Mouse (Mus musculus) intestine, embryonic 15.5 days (tissue): ENCODE data around the gene C1ql1. TPM values are rescaled to one million over a fixed set of nuclear protein-coding genes. Genes with fewer than 3 reads are reported as not detected.

Experiments used
- ATAC-seq: fragments of 200-750 bp; cut with Nextera tagmentation; 2 replicates; pipeline ENCODE4 v1.8.0; 2017; ENCODE audit warnings: moderate TSS enrichment, moderate library complexity
- H3K27ac ChIP-seq: fragments of 300-500 bp; sonication (generic); 2 replicates; pipeline ENCODE4 v1.5.1; 2015; ENCODE audit warnings: mild to moderate bottlenecking, inconsistent platforms
- H3K27me3 ChIP-seq: fragments of 300-500 bp; sonication (generic); replicated peaks from 2 replicates; pipeline ENCODE4 v1.6.1; 2015; ENCODE audit warnings: inconsistent platforms
- H3K36me3 ChIP-seq: fragments of 300-500 bp; sonication (generic); 2 replicates; pipeline ENCODE4 v1.6.1; 2015; ENCODE audit warnings: inconsistent platforms
- H3K4me1 ChIP-seq: fragments of 300-500 bp; sonication (generic); replicated peaks from 2 replicates; pipeline ENCODE4 v1.6.1; 2015; ENCODE audit warnings: inconsistent platforms
- H3K4me2 ChIP-seq: fragments of 300-500 bp; sonication (generic); replicated peaks from 2 replicates; pipeline ENCODE4 v1.6.1; 2015; ENCODE audit warnings: mild to moderate bottlenecking, inconsistent platforms
- H3K4me3 ChIP-seq: fragments of 300-500 bp; sonication (generic); replicated peaks from 2 replicates; pipeline ENCODE4 v1.5.1; 2015; ENCODE audit warnings: inconsistent platforms
- H3K9ac ChIP-seq: fragments of 300-500 bp; sonication (generic); 2 replicates; pipeline ENCODE4 v1.6.1; 2015; ENCODE audit warnings: inconsistent platforms
- H3K9me3 ChIP-seq: fragments of 300-500 bp; sonication (generic); 2 replicates; pipeline ENCODE4 v1.6.1; 2016; ENCODE audit warnings: inconsistent platforms
- WGBS: fragments of 180-500 bp; shearing (Covaris S2); methylation state at CpG from one replicate; pipeline ENCODE4 v1.1.7; 2015; 5-methylcytosine and 5-hydroxymethylcytosine counted together
- polyA plus RNA-seq: library from polyadenylated mRNA; unstranded; fragments of >200 nt; fragmentation: Nextera tagmentation; extraction: Ambion mirVana; gene quantifications from 2 replicates; pipeline ENCODE4 v1.2.1, GENCODE M21; 2015

The C1ql1 gene
- 4.2 and 4.4 TPM in 2 replicates for polyA plus RNA-seq

DNA sequence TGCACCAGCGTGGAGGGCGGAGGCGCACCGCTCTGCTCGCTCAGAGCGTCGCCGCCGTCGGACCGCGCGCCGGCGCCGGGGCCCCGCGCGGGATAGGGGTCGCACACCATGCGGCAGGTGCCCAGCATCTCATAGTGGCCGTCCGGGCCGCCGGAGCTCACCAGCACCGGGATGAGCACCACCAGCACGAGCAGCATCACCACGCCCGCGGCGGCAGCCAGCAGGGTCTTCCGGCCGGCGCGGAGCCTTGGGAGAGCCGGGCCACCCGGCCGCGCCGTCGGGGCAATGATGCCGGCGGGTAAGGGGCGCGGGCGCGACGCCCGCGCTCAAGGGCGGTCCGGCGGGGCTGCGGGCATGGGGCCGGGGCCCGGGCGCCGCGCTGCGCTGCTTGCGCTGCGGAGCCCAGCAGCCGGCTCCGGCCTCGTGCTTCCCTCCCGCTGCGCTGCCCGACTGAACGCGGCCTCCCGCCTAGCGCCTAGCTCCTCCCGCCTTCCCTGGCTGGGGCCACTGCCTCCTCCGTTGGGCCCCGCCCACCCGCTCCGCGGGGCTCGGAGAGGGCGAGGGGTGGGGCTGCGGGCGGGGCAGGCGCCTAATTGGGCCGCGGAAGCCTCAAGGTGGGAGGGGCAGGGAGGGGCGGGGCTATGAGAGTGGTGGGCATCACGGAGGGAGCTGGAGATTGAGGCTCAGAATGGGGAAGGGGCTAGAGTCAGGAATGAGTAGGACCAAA is at the start of gene C1ql1:
C1ql1 (minus strand) TSS at position 424 of the 727 bp plus-strand sequence.
- peak within 1 kb of the TSS; percentile 53 for H3K9ac ChIP-seq
- no peaks in the 10 kb centered on the region for H3K36me3 ChIP-seq
- under 1% methylated on average over 81 of the region's 87 CpGs for WGBS

DNA sequence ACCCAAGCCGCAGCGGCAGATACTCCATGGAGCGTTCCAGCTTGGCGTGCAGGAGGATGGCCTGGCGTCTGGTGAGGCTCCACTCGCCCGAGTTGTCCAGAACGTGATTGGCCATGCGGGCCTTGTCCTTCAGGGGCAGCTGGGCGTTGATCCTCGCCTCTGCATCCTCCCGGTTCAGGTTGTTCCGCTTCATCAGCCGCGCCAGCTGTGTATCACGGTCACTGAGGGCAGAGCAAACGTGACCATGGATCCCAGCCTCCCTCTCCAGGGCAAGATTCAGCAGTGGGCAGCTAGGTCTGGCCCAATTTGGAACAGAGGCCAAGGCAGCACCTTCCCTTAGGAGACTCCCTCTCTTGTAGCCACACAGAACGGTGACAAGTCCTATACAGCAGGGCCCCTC is 48.5 kb upstream of the C1ql1 start:
- H3K27me3 ChIP-seq = peaks cover 18% of the 10 kb centered on the region
- no peak overlapping the region for H3K9ac ChIP-seq
- no peak overlapping the region for H3K4me3 ChIP-seq
- no peak for ATAC-seq
- peaks cover 24% of the 10 kb centered on the region for H3K4me1 ChIP-seq
- no peaks in the 10 kb centered on the region for H3K9me3 ChIP-seq
- H3K4me2 ChIP-seq = no peak overlapping the region
- H3K36me3 ChIP-seq = peaks cover 25% of the 10 kb centered on the region
- 87% methylated on average over 18 of the region's 18 CpGs for WGBS
- H3K27ac ChIP-seq = no peak overlapping the region

More for the DNA sequence above, at the start of gene C1ql1:
- Histone ChIP-seq H3K4me1 (peaks cover 29% of the 10 kb centered on the region), H3K9me3 (no peaks in the 10 kb centered on the region), H3K27ac (no peak within 1 kb of the TSS), H3K27me3 (peaks cover 82% of the 10 kb centered on the region), H3K4me3 (peak within 1 kb of the TSS; percentile 47), H3K4me2 (peak within 1 kb of the TSS; percentile 91)
- ATAC-seq = peak; percentile 95

DNA sequence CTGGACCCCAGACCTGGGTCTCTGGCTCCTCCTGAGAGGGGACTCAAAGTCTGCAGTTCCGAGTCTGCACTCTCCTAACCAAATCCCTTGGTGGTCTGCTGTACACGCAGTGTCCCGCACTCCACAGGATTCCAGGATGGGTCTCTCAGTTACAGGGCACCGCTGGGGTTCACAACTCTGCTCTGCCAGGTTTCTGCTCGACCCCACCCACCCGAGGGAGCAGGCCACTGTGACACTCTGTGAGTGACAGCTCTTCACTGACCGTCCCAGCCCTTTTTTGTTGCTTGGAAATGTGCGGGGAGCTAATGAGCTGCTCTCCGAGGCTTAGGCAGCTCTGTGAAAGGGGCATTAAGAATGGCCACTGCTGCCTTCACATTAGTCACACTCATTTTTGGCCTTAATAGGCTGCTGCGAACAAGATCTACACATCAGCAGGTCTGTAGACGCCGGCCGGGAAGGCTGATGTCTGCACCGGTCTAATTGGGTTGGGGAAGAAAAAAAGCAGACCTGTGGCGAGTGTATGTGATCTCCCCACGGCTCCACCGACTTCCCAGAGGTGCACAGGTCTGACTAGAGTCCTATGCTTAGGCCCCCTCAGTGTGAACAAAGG is 47.0 kb upstream of the C1ql1 start:
- H3K4me3 ChIP-seq = no peak overlapping the region
- H3K27me3 ChIP-seq = peaks cover 24% of the 10 kb centered on the region
- WGBS = 62% methylated on average over 17 of the region's 17 CpGs
- no peak overlapping the region for H3K9ac ChIP-seq
- peak; percentile 17; the same call in 1 of the 2 replicates for ATAC-seq
- H3K27ac ChIP-seq = no peak overlapping the region
- H3K4me1 ChIP-seq = peaks cover 21% of the 10 kb centered on the region
- no peak overlapping the region for H3K4me2 ChIP-seq
- peaks cover 25% of the 10 kb centered on the region for H3K36me3 ChIP-seq
- no peaks in the 10 kb centered on the region for H3K9me3 ChIP-seq

DNA sequence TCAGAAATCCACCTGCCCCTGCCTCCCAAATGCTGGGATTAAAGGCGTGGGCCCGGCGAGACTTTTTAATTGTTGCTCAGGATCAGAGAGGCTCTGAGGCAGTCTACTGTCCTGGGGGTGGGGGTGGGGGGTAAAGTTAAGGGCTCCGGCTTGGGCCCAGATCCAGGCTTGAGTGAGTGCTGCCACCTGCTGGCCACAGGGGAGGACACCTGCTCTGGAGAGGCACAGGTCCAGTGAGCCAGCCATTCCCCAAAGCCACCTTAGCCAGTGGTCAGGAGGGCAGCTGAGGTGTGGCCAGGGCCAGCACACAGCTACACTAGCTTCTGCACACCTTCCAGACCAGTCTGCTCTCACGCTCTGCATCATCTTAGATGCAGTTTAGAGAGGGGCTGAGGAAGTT is 46.5 kb upstream of the C1ql1 start:
- H3K36me3 ChIP-seq = peaks cover 25% of the 10 kb centered on the region
- H3K4me1 ChIP-seq = peaks cover 21% of the 10 kb centered on the region
- no peaks in the 10 kb centered on the region for H3K9me3 ChIP-seq
- WGBS = 8% methylated on average over 5 of the region's 5 CpGs
- H3K27ac ChIP-seq = no peak overlapping the region
- peak; percentile 50; the same call in 1 of the 2 replicates for ATAC-seq
- no peak overlapping the region for H3K4me2 ChIP-seq
- no peak overlapping the region for H3K4me3 ChIP-seq
- peaks cover 24% of the 10 kb centered on the region for H3K27me3 ChIP-seq
- H3K9ac ChIP-seq = no peak overlapping the region

DNA sequence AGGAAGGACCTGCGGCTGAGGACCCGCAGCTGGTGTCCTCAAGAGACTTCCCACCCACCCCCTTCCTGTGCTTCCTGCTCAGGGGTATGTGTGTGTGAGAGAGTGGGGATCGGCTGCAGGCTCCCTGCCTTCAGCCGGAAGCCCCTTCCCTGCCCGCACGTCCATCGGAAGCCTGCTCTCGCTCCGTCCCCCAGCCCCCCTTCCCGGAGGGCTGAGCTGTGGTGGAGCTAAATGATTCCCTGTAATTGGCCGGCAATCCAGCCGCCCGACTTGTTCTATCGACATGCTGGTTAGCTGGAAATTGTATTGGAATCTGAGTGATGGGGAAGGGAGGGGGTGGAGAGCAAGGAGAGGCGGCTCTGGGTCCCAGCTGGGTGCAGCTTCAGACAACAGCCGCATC is 45.2 kb upstream of the C1ql1 start:
- peak; percentile 50 for ATAC-seq
- Histone ChIP-seq H3K4me2 (peak overlapping the region; percentile 59), H3K4me1 (peaks cover 21% of the 10 kb centered on the region), H3K4me3 (peak overlapping the region; percentile 22; the same call in 1 of the 2 replicates), H3K9me3 (no peaks in the 10 kb centered on the region), H3K27ac (peak overlapping the region; percentile 20), H3K9ac (peak overlapping the region; percentile 8; the same call in 1 of the 2 replicates), H3K36me3 (0 out of 2 replicates have a peak, but pooled peaks cover 18% of the 10 kb centered on the region), H3K27me3 (peaks cover 24% of the 10 kb centered on the region)
- 3% methylated on average over 16 of the region's 16 CpGs for WGBS

DNA sequence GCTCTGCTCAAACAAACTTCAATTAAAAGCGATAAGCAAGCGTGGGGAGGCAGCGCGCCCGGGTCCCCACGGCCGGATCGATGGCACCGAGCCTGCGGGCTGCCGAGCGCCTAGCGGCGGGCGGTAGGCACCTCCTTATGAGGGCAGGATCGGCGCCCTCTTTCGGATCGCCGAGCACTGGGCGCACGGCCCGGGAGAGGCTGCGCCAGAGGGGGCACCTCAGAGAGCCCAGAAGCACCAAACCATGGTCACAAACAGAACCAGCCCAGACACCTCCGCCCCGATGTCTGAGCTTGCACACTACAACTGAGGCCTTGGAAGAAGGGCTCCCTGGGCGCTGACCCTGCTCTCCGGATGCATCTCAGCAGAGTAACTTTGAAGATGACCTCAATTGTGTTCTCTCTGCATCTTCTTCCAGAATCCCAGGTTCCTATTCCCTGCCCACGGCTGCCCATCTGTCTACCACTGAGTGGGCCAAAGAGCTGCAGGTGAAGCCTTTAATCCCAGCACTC is 43.7 kb upstream of the C1ql1 start:
- H3K4me2 ChIP-seq = peak overlapping the region; percentile 81
- peaks cover 21% of the 10 kb centered on the region for H3K4me1 ChIP-seq
- no peaks in the 10 kb centered on the region for H3K9me3 ChIP-seq
- ATAC-seq = peak; percentile 41; the same call in 1 of the 2 replicates
- H3K36me3 ChIP-seq = 0 out of 2 replicates have a peak, but pooled peaks cover 10% of the 10 kb centered on the region
- H3K4me3 ChIP-seq = peak overlapping the region; percentile 37
- peak overlapping the region; percentile 39 for H3K9ac ChIP-seq
- no peak overlapping the region for H3K27ac ChIP-seq
- 5% methylated on average over 29 of the region's 29 CpGs for WGBS
- H3K27me3 ChIP-seq = peaks cover 24% of the 10 kb centered on the region

DNA sequence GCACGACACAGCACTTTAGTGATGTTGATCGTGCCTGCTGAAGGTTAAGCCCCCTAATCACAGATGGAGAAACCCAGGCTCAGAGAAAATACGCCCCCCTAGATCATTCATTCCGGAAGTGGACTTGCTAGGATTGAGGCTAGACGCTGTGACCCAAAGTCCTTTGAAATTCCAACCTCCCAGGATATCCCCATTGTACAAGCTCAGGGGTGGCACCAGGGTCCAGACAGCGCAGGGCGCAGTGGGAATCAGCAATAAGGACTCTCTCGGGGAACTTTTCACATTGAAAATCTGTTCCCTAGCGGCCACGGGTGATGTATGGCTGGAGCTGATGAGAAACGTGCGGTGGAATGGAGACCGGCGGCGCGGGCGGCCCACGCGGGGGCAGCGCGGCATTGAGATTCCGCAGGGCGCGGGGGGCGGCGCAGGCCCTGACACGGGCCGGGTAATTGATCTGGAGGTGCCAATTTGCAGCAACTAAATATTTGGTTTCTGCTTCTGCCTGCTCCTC is 43.2 kb upstream of the C1ql1 start:
- 0 out of 2 replicates have a peak, but pooled peaks cover 5% of the 10 kb centered on the region for H3K36me3 ChIP-seq
- H3K27me3 ChIP-seq = peaks cover 24% of the 10 kb centered on the region
- H3K9ac ChIP-seq = peak overlapping the region; percentile 39
- no peak overlapping the region for H3K27ac ChIP-seq
- H3K4me2 ChIP-seq = peak overlapping the region; percentile 81
- peaks cover 21% of the 10 kb centered on the region for H3K4me1 ChIP-seq
- H3K9me3 ChIP-seq = no peaks in the 10 kb centered on the region
- no peak for ATAC-seq
- H3K4me3 ChIP-seq = peak overlapping the region; percentile 37
- WGBS = 7% methylated on average over 28 of the region's 28 CpGs

DNA sequence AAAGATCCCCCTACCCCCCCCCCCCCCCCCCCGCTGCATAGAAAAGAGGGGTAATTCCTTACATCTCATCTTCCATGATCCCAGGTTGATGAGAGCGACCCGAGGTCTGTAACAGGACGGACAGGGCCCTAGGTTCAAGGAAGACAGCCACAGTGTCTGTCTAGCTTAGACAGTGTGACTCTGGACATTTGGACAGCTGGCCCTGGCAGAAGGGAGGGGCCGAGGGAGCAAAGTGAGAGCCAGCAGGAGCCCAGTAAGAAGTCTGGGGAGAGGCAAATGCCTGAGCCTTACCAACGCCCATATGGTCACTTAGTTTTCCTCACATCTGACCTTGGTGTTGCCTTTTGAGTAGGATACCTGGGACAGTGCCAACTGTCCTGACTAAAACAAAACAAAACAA is 38.7 kb upstream of the C1ql1 start:
- no peak overlapping the region for H3K9ac ChIP-seq
- peaks cover 7% of the 10 kb centered on the region for H3K27me3 ChIP-seq
- no peak overlapping the region for H3K4me3 ChIP-seq
- peaks cover 6% of the 10 kb centered on the region; the same call in 1 of the 2 replicates for H3K4me1 ChIP-seq
- H3K9me3 ChIP-seq = no peaks in the 10 kb centered on the region
- 0 out of 2 replicates have a peak, but pooled peaks have one; percentile 41 for ATAC-seq
- H3K27ac ChIP-seq = no peak overlapping the region
- WGBS = 54% methylated on average over 6 of the region's 6 CpGs
- H3K4me2 ChIP-seq = no peak overlapping the region
- no peaks in the 10 kb centered on the region for H3K36me3 ChIP-seq

DNA sequence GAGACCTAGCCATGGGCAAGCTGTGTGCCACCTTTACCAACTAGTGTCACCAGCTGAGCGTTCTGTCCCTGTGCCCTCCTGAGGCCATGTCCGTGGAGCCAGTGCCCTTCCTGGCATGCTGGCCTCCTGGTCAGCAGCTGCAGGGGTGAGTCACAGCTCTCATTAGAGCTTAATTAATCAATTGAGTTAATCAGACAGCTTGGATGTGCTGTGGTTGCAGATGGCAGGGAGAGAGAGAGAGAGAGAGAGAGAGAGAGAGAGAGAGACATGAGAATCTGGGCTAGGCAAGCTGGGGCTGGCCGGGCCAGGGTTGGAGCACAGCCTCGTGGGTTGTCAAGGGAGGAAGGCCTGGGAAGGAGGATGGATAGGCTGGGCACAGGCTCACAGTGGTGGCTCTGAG is 38.1 kb upstream of the C1ql1 start:
- Histone ChIP-seq H3K36me3 (no peaks in the 10 kb centered on the region), H3K4me3 (no peak overlapping the region), H3K27me3 (peaks cover 6% of the 10 kb centered on the region; the same call in 1 of the 2 replicates), H3K4me2 (no peak overlapping the region), H3K9ac (no peak overlapping the region), H3K27ac (no peak overlapping the region), H3K4me1 (peaks cover under 1% of the 10 kb centered on the region; the same call in 1 of the 2 replicates), H3K9me3 (no peaks in the 10 kb centered on the region)
- ATAC-seq = no peak
- WGBS = 67% methylated on average over 4 of the region's 4 CpGs

DNA sequence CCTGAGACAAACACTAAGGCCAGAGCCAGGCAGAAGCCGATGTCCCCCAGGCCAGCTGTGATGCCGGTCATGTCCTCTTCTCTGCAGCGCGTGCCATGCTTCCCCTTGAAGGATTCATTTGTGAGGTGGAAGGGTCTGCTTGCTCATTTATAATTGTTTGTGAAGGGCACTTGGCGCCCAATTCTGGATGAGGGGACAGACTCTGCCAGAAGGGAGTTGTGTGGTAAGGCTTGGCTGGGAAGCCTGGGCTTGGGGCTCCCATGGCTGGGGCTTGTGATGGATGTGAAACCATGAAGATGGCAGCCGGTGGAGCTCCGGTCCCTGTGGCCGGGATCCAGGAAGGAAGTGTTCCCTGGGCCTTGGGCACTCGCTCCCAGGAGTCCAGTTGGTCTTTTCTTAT is 37.6 kb upstream of the C1ql1 start:
- 92% methylated on average over 9 of the region's 9 CpGs for WGBS
- H3K27ac ChIP-seq = no peak overlapping the region
- no peaks in the 10 kb centered on the region for H3K4me1 ChIP-seq
- H3K9ac ChIP-seq = no peak overlapping the region
- no peaks in the 10 kb centered on the region for H3K36me3 ChIP-seq
- no peak overlapping the region for H3K4me3 ChIP-seq
- no peak for ATAC-seq
- 0 out of 2 replicates have a peak, but pooled peaks cover 5% of the 10 kb centered on the region for H3K27me3 ChIP-seq
- no peak overlapping the region for H3K4me2 ChIP-seq
- no peaks in the 10 kb centered on the region for H3K9me3 ChIP-seq

DNA sequence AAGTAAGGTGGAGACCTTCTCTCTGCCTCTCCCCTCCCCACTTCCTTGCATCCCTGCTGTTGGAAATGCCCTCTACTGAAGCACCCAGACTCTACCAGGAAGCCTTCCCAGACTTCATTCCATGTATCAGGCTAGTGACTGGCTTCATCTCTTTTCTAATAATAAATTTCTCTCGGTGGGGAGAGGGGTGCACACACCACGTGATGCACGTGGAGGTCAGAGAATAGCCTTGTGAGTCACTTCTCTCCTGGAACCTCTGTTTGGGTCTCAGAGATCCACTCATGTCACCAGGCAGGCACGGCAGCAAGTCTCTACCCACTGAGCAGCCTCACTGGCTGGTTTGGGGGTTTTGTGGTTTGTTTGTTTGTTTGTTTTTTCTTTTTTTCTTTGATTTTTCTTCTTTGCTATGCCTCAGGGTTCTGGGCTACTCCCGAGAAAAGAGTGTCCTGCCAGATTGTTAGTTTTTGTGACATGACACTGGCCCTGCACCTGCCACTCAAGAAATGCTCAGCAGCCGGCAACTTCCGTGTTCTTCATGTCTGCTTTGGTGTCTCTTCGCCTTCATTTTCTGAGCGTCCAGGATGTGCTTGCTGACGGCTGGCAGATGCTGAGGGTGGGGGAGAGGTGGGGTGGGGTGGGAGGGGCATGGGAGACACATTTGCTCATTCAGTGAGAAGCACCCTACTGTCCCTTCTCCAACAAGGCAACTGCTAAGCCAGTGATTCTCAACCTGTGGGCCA is 34.8 kb upstream of the C1ql1 start:
- H3K27me3 ChIP-seq = no peaks in the 10 kb centered on the region
- 54% methylated on average over 10 of the region's 10 CpGs for WGBS
- no peak overlapping the region for H3K9ac ChIP-seq
- H3K4me1 ChIP-seq = no peaks in the 10 kb centered on the region
- no peaks in the 10 kb centered on the region for H3K36me3 ChIP-seq
- no peak for ATAC-seq
- no peaks in the 10 kb centered on the region for H3K9me3 ChIP-seq
- no peak overlapping the region for H3K4me2 ChIP-seq
- H3K4me3 ChIP-seq = no peak overlapping the region
- no peak overlapping the region for H3K27ac ChIP-seq
